Mouse (Mus musculus): Measurements from ENCODE around the gene Atg10. TPM values are rescaled to one million over a fixed set of nuclear protein-coding genes. Genes with fewer than 3 reads are reported as not detected.
A peak's percentile ranks its signal among the peaks of the same experiment; 100 is the strongest.

The Atg10 gene
- total RNA-seq, 1 experiment: 2.6 TPM

- in situ Hi-C loops (cut with MboI; ENCODE audit: low sequenced_read_pairs in 2 of 2, unreplicated experiment in 2 of 2): no loop called here
- Histone ChIP-seq H3K9me3 (ENCODE audit: control insufficient read depth, insufficient read depth, low read depth, low read length) (no peaks in the 10 kb centered on the region), H3K9ac (ENCODE audit: insufficient read depth, low read depth, low read length, poor library complexity, severe bottlenecking) (no peak overlapping the region), H3K36me3 (ENCODE audit: control insufficient read depth, insufficient read depth, low read length, poor library complexity, severe bottlenecking) (no peaks in the 10 kb centered on the region), H3K4me3 (ENCODE audit: insufficient read depth in 1 of 2, low read depth in 1 of 2, low read length in 2 of 2, poor library complexity in 1 of 2, severe bottlenecking in 1 of 2) (no peak overlapping the region), H3K4me1 (ENCODE audit: control insufficient read depth in 2 of 2, insufficient read depth in 2 of 2, low read length in 2 of 2, poor library complexity in 1 of 2) (no peaks in the 10 kb centered on the region), H3K27ac (ENCODE audit: insufficient read depth, low read depth, low read length, poor library complexity, severe bottlenecking) (no peak overlapping the region)
- TF ChIP-seq HCFC1 (IDR thresholded peaks at IDR 0.05; ENCODE audit: borderline replicate concordance, insufficient read depth, low read length) (no peak), CHD2 (IDR thresholded peaks at IDR 0.05; ENCODE audit: low read depth, low read length) (no peak), ZC3H11A (IDR thresholded peaks at IDR 0.05; ENCODE audit: borderline replicate concordance, low read depth, low read length) (no peak), MAFK (IDR thresholded peaks at IDR 0.05; ENCODE audit: insufficient read depth, low read depth, low read length) (no peak)
- no peak for DNase-seq (ENCODE audit: low read depth, low spot score)
Observed at GRCm38 (mm10) chr13:91094196-91094595, 129.6 kb downstream of the Atg10 start.

DNA sequence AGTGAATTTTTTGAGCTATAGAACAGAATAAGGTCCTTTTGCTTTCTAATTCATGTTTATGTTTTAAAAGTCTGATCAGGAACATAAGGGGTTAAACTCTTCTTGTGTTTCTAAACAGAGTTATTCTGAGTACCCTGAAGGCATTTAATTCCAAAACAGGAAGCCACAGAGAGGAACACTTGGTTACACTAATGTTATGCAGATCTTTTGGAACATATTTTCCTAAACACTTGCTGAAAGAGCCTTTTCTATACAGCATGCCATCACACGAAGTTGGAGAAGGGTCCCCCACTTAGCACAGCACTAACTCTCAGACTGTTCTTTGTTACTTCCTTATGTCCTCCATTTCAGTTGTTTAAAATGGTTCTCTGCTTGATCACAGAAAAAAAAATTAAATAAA is 130.2 kb downstream of the Atg10 start:
- in situ Hi-C loops (cut with MboI; ENCODE audit: low sequenced_read_pairs in 2 of 2, unreplicated experiment in 2 of 2): no loop called here
- TF ChIP-seq ZNF384 (IDR thresholded peaks at IDR 0.05; ENCODE audit: low read depth, low read length) (no peak), ZC3H11A (IDR thresholded peaks at IDR 0.05; ENCODE audit: borderline replicate concordance, low read depth, low read length) (no peak), CHD2 (IDR thresholded peaks at IDR 0.05; ENCODE audit: low read depth, low read length) (no peak), HCFC1 (IDR thresholded peaks at IDR 0.05; ENCODE audit: borderline replicate concordance, insufficient read depth, low read length) (no peak), MAFK (IDR thresholded peaks at IDR 0.05; ENCODE audit: insufficient read depth, low read depth, low read length) (no peak)
- no peak overlapping the region for H3K9ac ChIP-seq (ENCODE audit: insufficient read depth, low read depth, low read length, poor library complexity, severe bottlenecking)
- no peaks in the 10 kb centered on the region for H3K9me3 ChIP-seq (ENCODE audit: control insufficient read depth, insufficient read depth, low read depth, low read length)
- no peaks in the 10 kb centered on the region for H3K36me3 ChIP-seq (ENCODE audit: control insufficient read depth, insufficient read depth, low read length, poor library complexity, severe bottlenecking)
- no peaks in the 10 kb centered on the region for H3K4me1 ChIP-seq (ENCODE audit: control insufficient read depth in 2 of 2, insufficient read depth in 2 of 2, low read length in 2 of 2, poor library complexity in 1 of 2)
- H3K4me3 ChIP-seq (ENCODE audit: insufficient read depth in 1 of 2, low read depth in 1 of 2, low read length in 2 of 2, poor library complexity in 1 of 2, severe bottlenecking in 1 of 2): no peak overlapping the region
- no peak overlapping the region for H3K27ac ChIP-seq (ENCODE audit: insufficient read depth, low read depth, low read length, poor library complexity, severe bottlenecking)
- no peak for DNase-seq (ENCODE audit: low read depth, low spot score)

GRCm38 (mm10) chr13:91093162-91093561 is 130.6 kb downstream of the Atg10 start:
- peak; percentile 8 for DNase-seq (ENCODE audit: low read depth, low spot score)
- Histone ChIP-seq H3K36me3 (ENCODE audit: control insufficient read depth, insufficient read depth, low read length, poor library complexity, severe bottlenecking) (no peaks in the 10 kb centered on the region), H3K4me3 (ENCODE audit: insufficient read depth in 1 of 2, low read depth in 1 of 2, low read length in 2 of 2, poor library complexity in 1 of 2, severe bottlenecking in 1 of 2) (no peak overlapping the region), H3K9me3 (ENCODE audit: control insufficient read depth, insufficient read depth, low read depth, low read length) (no peaks in the 10 kb centered on the region), H3K27ac (ENCODE audit: insufficient read depth, low read depth, low read length, poor library complexity, severe bottlenecking) (no peak overlapping the region), H3K9ac (ENCODE audit: insufficient read depth, low read depth, low read length, poor library complexity, severe bottlenecking) (no peak overlapping the region), H3K4me1 (ENCODE audit: control insufficient read depth in 2 of 2, insufficient read depth in 2 of 2, low read length in 2 of 2, poor library complexity in 1 of 2) (no peaks in the 10 kb centered on the region)
- in situ Hi-C loops (cut with MboI; ENCODE audit: low sequenced_read_pairs in 2 of 2, unreplicated experiment in 2 of 2): no loop called here
- TF ChIP-seq CHD2 (IDR thresholded peaks at IDR 0.05; ENCODE audit: low read depth, low read length) (no peak), ZC3H11A (IDR thresholded peaks at IDR 0.05; ENCODE audit: borderline replicate concordance, low read depth, low read length) (peak; percentile 22; the same call in 1 of the 2 replicates)

DNA sequence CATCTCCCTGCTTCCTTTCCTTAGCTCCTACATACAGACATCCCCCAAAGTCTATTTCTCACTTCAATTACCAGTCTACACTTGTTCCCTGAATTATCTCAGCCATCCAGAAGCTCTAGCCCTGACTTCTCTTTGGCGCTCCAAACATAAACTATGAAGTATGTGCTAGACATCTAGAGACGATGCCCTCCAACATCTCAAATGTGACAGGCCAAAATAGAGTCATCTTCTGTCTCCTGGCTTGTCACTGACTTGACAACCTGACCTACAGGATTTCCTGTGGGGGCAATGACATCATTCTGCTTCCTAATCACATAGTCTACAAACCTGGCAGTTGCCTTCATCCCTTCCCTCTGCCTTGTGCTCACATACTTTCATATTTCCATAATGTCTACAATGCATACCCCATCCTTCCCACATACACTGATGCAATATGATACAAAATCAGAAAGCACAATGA is 132.0 kb downstream of the Atg10 start:
- Histone ChIP-seq H3K9me3 (ENCODE audit: control insufficient read depth, insufficient read depth, low read depth, low read length) (no peaks in the 10 kb centered on the region), H3K4me3 (ENCODE audit: insufficient read depth in 1 of 2, low read depth in 1 of 2, low read length in 2 of 2, poor library complexity in 1 of 2, severe bottlenecking in 1 of 2) (no peak overlapping the region), H3K9ac (ENCODE audit: insufficient read depth, low read depth, low read length, poor library complexity, severe bottlenecking) (no peak overlapping the region), H3K36me3 (ENCODE audit: control insufficient read depth, insufficient read depth, low read length, poor library complexity, severe bottlenecking) (no peaks in the 10 kb centered on the region), H3K4me1 (ENCODE audit: control insufficient read depth in 2 of 2, insufficient read depth in 2 of 2, low read length in 2 of 2, poor library complexity in 1 of 2) (no peaks in the 10 kb centered on the region), H3K27ac (ENCODE audit: insufficient read depth, low read depth, low read length, poor library complexity, severe bottlenecking) (no peak overlapping the region)
- DNase-seq (ENCODE audit: low read depth, low spot score): no peak
- TF ChIP-seq CHD2 (IDR thresholded peaks at IDR 0.05; ENCODE audit: low read depth, low read length) (no peak), ZC3H11A (IDR thresholded peaks at IDR 0.05; ENCODE audit: borderline replicate concordance, low read depth, low read length) (no peak), ZNF384 (IDR thresholded peaks at IDR 0.05; ENCODE audit: low read depth, low read length) (no peak), HCFC1 (IDR thresholded peaks at IDR 0.05; ENCODE audit: borderline replicate concordance, insufficient read depth, low read length) (no peak), MAFK (IDR thresholded peaks at IDR 0.05; ENCODE audit: insufficient read depth, low read depth, low read length) (no peak)
- in situ Hi-C loops (cut with MboI; ENCODE audit: low sequenced_read_pairs in 2 of 2, unreplicated experiment in 2 of 2): no loop called here

All from ES-E14 (cell line).